8 mouse cellular contexts compared by ENCODE assay signal in the genomic region with DNA sequence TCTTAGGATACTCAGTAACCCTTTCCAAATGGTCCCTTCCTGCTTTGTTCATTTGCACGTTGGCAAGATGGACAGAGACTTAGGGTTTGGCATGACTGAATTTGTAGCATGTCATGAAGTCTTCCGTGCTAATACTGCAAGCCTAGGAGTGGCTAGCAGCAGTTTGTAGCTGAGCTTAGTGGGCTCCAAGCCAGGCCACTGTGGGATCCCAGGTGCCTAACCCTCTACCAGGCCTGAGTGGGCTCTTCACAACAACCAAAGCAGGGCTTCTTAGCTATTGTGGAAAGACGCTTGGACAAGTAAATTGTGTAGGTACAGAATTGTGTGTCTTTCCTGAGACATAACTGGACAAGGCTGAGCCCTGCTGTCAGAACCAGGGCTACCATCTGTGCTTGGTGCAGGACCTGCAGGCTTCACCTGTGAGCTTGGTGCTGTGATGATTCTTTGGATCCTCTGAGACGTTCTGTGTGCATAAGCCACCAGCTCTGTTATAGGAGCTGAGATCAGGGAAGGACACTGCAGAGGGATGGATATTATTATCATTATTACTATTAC.
"Had no signal": no experiment of that assay in that cellular context is flagged by ENCODE, and none has a peak within 500 bp of the region (broad histone marks: within the 10 kb centered on the region; RNA-seq: fewer than 3 reads in every experiment).

No protein-coding gene starts in this region.

- DNase-seq: kidney, adult 8-10 months; kidney, postnatal 25 days; liver; liver, embryonic 13.5 days; liver, postnatal 0 days; lung, postnatal 14 days; right cerebral cortex, adult 18-20 months; right cerebral cortex, postnatal 25 days had no signal
